Mouse (Mus musculus) skeletal muscle tissue, adult 2 months (tissue): Measurements from ENCODE around the gene Gm11555.
"Not testable (repeated sequence)": the region's sequence is repeated elsewhere in the genome, so short reads cannot be mapped to it uniquely, and the experiment has no call there.

Source experiments
- DNase-seq: peaks from one replicate; pipeline ENCODE4 v3.0.0-alpha.2; 2012; ENCODE audit warnings: low read depth, low spot score

Gene Gm11555

DNA sequence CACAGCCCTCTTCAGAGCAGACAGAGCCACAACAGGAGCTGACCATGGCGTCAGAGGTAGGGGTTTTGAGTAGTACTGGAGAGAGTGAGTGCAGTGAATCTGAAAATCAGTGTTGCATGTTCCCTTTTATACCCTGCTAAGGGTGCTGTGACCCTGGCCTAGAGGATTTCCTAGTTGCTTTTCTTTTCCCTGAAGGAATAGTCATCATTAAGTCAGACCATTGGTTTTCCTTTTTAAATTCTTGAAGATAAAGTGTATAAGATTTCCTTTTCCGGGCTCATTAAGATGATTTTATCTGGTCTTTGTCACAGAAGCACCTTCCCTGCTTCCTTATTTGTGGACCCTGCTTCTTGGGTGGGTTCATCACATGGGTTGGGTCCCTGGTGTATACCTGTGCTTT, at the start of gene Gm11555:
TSS of gene Gm11555 (minus strand) at position 101 of the 400 bp plus-strand sequence.
- no peak for DNase-seq

GRCm38 (mm10) chr11:99690463-99690862, 40.4 kb upstream of the Gm11555 start, which contains the start of gene Gm14190:
TSS of gene Gm14190 (minus strand) at chr11:99690740.
- DNase-seq, result no peak

DNA sequence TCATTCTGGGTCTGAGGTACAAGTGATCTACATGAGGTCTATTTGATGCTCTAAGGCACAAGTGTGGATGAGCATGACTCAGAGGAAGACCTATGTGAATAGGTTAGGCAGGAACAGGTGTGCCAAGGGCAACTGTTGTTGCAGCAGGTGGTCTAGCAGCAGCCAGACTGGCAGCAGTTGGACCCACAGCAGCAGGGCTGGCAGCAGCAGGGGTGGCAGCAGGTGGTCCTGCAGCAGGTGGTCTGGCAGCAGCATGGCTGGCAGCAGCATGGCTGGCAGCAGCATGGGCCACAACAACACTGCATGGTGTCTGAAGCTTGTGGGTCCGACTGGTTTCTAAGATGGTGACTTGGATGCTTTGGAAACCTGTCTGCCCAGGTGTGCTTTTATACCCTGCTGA, 35.2 kb upstream of the Gm11555 start:
- DNase-seq, result not testable (repeated sequence)

GRCm38 (mm10) chr11:99683481-99683880, 33.4 kb upstream of the Gm11555 start:
- no peak for DNase-seq

DNA sequence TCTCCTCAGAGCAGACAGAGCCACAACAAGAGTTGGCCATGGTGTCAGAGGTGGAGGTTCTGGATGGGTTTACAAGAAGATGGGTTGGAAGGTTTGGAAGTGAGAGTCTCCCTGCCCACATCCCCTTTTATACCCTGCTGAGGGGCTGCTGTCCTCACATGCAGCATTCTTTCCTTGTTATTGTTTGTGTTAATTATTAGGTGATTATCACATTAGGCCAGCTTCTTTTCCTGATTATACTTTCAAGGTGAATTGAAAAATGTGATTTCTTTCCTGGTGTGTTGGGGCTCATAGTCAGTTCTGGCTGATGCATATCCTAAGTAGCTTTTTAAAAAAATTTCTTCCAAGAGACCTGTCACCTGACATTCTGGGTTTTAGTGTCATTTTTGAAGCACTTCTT, 15.8 kb upstream of the Gm11555 start, which contains the start of gene Krtap4-6:
TSS of gene Krtap4-6 (minus strand) at position 101 of the 400 bp plus-strand sequence.
- DNase-seq, result no peak

DNA sequence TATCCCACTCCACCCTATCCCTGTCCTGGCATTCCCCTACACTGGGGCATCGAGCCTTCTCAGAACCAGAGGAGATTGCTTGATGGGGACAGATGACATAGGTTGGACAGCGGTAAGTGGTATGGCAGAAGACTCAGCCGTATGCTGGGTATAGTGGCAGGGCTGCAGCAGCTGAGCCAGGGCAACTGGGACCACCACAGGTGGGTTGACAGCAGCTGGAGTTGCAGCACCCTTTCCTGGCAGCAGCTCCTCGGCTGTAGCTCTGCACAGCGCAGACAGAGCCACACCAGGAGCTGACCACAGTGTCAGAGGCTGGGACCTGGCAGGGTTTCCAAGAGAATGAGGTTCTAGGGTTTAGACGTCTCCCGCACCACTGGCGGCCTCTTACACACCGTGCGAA, 12.8 kb upstream of the Gm11555 start:
- DNase-seq, result no peak

GRCm38 (mm10) chr11:99659256-99659655, 9.2 kb upstream of the Gm11555 start:
- no peak for DNase-seq

- not testable (repeated sequence) for DNase-seq
These were observed 8.5 kb upstream of the Gm11555 start, which contains the start of gene Gm11563 for GRCm38 (mm10) chr11:99658467-99659010. TSS of gene Gm11563 (minus strand) at chr11:99658960.

DNA sequence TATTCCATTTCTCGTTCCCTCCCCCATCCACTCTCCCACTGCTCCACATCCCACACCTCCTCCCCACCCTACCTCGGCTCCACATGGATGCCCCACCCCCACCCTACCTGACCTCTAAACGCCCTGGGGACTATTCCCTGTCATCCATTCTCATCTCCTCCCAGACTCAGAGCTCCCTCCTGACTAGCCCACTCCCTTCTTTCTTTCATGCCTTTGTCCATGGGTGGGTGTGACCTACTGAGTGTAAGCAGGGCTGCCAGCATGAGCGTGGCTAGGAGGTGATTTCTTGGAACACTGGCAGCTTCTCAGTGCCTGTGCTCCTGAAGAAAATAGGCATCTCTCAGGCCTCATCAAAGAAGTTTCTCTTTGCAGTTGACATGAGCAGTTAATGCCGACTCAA, 7.0 kb upstream of the Gm11555 start:
- no peak for DNase-seq

DNA sequence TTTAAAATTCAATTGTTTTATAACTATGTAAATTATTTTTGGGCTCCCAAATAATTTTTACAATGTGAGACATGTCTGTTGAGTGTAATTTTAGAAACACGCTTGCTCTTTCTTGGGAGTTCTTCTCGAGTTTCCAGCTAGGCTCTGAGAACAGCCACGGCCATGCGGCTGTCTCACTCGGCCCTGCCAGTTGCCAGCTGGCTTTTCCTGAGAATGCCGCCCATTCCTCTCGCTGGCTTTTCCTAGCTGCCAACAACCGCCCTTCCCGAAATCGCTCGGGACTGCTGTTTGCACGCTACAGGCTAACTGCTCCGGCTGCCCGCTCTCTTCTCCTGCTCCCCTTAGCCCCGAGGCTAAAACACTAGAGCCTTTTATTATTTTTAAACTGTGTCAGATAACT, 3.6 kb downstream of the Gm11555 start:
- no peak for DNase-seq

DNA sequence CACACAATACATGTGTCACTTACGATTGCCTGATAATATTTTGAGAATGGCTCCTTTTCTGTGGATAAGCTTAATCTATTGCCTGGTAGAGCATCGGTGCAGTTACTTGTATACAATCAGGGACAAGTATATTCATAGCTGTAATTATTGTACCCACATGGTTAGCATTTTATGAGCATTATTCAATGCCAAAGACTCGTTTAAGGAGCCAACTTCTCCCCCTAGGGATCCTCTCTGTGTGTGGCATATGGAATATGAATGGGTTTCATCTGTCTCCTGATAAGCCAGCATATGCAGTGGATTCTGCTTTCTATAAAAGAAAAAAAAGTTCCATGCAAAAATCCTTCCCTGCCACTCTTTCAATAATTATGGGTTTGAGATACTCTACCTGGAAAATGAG, 5.7 kb downstream of the Gm11555 start:
- DNase-seq, result no peak

DNA sequence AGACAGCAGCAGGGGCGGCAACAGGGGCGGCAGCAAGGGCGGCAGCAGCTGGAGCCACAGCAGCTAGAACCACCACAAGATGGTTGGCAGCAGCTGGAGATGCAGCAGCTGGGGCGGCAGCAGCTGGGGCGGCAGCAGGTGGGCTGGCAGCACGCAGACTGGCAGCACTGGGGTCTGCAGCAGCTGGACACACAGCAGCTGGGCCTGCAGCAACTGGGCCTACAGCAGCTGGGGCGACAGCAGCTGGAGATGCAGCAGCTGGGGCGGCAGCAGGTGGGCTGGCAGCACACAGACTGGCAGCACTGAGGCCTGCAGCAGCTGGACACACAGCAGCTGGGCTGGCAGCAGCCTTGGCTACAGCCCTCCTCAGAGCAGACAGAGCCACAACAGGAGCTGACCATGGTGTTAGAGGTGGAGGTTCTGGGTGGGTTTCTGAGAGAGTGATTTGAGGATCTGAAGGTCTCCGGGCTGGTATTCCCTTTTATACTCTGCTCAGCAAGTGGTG, 6.3 kb downstream of the Gm11555 start, which contains the start of gene Krtap4-7:
TSS of gene Krtap4-7 (minus strand) at position 455 of the 505 bp plus-strand sequence.
- not testable (repeated sequence) for DNase-seq

DNA sequence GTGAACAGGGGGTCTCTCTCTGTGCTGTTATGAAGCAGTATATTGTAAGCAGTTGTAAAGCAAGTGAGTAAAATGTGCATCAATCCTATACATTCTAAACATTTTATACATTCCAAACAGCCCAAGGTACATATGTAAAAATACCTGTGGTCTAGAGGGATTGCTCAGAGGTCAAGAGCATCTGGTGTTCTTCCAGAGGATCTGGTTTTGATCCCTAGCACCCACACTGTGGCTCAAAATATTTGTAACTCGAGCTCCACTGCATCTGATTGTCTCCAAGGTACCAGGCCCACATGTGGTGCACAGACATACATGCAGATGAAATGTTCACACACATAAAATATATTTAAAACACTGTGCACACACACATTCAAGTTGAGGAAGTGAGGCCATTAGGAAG, 9.1 kb downstream of the Gm11555 start:
- no peak for DNase-seq

DNA sequence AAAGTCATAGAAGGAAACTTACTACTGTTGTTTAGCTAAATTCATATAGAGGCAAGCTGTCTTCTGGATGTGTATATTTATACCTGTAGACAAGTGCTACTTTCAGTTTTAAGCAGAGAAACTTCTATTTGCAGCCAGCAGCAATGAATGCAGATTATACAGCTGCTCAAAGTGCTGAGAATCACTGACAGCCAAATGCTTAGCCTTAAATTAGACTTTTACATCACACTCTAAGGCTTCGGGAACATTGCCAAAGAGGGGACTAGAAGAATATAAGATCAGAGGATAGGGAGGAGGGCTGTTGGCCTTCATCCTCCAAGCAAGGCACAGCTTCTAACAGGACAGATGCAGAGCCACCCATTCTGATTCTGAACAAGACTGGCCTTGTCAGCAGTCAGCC, 12.9 kb downstream of the Gm11555 start:
- DNase-seq, result no peak

- DNase-seq, result no peak
These were observed 15.3 kb downstream of the Gm11555 start, which contains the start of gene Krtap4-2 for GRCm38 (mm10) chr11:99634653-99635134. TSS of gene Krtap4-2 (minus strand) at chr11:99635084.

DNA sequence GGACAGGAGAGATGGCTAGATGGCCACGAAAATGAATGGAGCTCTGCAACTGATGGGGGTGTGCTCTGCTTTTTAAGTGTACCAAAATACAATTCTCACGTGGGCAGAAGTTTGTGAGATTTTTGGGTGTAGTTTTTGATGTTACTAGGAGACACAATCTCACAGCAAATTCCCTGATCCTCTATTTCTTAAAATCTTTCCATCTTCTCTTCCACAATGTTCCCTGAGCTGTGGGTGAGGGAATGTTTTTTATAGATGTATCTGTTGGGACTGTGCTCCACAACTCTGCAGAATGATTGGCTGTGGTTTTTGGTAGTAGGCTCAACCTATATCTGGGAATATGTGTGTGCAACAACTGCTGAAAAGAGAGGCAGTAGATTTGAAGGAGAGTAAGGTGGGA, 16.7 kb downstream of the Gm11555 start:
- DNase-seq, result no peak

GRCm38 (mm10) chr11:99630890-99631289, 19.1 kb downstream of the Gm11555 start:
- DNase-seq, result no peak

GRCm38 (mm10) chr11:99628138-99628537, 21.9 kb downstream of the Gm11555 start, which contains the start of gene Krtap4-1:
TSS of gene Krtap4-1 (minus strand) at chr11:99628238.
- no peak for DNase-seq

- no peak for DNase-seq
These were observed 29.7 kb downstream of the Gm11555 start, which contains the start of gene Gm11562 for GRCm38 (mm10) chr11:99620335-99620734. TSS of gene Gm11562 (minus strand) at chr11:99620435.

- DNase-seq, result no peak
These were observed 35.2 kb downstream of the Gm11555 start, which contains the start of gene Krtap2-4 for GRCm38 (mm10) chr11:99614796-99615363. TSS of gene Krtap2-4 (minus strand) at chr11:99614846.

- not testable (repeated sequence) for DNase-seq
These were observed 39.9 kb downstream of the Gm11555 start, which contains the start of gene Gm11937 for GRCm38 (mm10) chr11:99610089-99610488. TSS of gene Gm11937 (minus strand) at chr11:99610189.

GRCm38 (mm10) chr11:99609126-99609525, 40.9 kb downstream of the Gm11555 start:
- no peak for DNase-seq
